Mouse (Mus musculus): ENCODE results near the gene Mthfd2.

Gene Mthfd2

DNA sequence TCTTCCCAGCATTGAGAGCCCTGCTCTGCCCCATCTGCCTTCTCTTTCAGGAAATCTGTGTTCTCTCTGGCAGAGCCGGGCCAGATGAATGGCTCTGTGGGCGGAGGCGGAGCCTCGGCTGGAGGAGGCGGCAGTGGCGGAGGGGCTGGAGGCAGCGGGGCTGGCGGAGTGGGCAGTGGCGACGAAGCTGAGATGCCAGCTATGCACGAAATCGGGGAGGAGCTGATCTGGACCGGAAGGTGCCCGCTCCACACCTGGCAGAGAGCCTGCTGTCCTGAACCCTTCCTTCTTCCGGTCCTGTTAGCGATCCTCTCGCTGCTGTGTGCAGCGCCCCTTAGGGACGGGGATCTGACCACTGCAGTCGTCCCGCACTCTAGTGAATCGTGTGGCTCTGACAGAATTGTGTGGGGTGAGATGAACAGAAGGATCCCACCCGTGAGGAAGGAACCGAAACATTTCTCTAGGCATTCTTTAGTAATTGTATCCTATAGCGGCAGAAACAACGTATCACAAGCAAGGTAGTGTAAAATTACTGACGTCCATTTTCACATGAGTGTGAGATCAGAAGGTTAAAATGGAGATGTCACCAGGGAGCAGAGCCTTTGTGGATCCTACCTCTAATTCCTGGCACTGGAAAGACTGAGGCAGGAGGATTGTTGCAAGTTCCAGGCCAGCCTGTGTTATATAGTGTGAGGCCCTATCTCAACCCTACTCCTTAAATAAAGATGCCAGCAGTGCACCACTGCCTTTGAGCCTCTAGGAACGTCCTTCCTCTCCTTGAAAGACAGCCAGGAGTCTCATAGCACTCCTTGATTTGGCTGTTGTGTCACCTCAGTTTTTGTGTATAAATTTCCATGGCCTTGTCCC, 57.3 kb downstream of the Mthfd2 start:
- ATAC-seq (ENCODE audit: low TSS enrichment): peak; percentile 97

DNA sequence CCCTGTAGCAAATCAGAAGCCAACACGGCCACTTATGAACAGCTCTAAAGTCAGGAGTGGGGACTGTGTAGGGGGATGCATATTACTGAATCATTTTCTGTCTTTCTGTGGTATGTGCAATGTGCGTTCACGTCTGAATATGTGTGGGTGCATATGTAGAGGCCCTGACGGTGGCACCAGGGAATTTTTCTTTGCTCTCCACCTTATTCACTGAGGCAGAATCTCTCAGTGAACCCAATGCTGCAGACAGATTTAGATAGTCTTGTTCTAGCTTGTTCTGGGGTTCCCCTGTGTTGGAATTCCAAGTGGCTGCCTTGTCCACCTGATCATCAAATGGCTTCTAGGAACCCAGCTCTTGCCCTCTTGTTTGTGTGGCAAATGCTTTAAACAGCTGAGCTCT, 58.1 kb downstream of the Mthfd2 start:
- ATAC-seq (ENCODE audit: low TSS enrichment): peak; percentile 32; the same call in 1 of the 2 replicates

DNA sequence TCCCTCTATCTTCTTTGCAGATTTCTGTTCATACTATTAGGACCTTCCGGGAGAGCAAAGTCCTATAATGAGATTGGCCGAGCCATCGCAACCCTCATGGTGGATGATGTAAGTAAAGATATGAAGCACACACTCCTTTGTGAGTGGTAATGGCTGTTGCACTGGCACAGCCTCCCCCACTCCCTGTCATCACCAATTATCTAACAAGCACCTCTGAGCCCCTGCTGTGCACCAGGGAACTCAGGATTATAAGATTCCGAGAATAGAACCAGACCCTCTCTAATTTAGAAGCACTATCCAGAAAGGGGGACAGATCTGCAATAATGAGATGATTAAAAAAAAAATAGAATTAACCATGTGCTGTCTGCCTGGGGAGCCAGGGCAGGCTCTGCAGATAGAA, 60.1 kb downstream of the Mthfd2 start:
- no peak for ATAC-seq (ENCODE audit: low TSS enrichment)

DNA sequence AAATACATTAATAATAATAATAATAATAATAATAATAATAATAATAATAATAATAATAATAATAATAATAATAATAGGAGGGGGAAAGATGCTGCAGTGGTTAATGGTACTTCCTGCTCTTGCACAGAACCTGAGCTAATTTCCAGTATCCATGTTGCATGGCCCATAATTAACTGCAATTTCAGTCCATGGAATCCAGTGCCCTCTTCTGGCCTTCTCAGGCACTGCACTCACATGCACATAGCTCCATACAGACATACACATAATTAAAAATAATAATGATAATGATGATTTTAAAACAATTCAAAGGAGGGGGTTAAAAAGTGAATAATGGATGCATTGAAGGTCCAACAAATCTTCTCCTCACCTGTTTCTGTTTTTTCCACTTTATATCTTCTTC, 60.5 kb downstream of the Mthfd2 start:
- no peak for ATAC-seq (ENCODE audit: low TSS enrichment)

GRCm38 (mm10) chr6:83264516-83264915, 61.2 kb downstream of the Mthfd2 start:
- no peak for ATAC-seq (ENCODE audit: low TSS enrichment)

All from frontal cortex, adult (tissue).